Mouse (Mus musculus): ENCODE results near the gene Vav3. TPM values are rescaled to one million over a fixed set of nuclear protein-coding genes. Genes with fewer than 3 reads are reported as not detected.
A peak's percentile ranks its signal among the peaks of the same experiment; 100 is the strongest.

Gene Vav3
- polyA plus RNA-seq, 1 experiment from 2014 or later, result 3.4 TPM

DNA sequence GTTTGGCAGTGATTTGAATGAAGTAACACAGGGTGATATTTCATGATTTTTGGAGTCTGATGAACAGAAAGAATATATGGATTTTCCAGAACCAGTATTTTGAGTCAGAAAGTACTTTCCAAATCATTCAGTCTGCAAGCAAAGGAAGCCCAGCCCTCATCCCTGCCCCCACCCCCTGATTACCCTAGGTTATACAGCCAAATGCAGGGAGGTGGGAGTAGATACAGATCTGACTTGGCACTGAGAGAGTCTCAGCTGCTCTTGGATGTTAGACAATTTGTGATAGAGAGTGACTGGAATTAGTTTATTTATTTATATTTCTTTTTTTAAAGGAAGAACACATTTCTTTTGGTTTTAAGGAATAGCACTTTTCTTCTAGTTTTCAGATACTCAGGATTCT, 18.2 kb upstream of the Vav3 start:
- no peak for ATAC-seq (ENCODE audit: insufficient read depth)
- H3K27me3 ChIP-seq, result no peaks in the 10 kb centered on the region
- no peak overlapping the region for H3K4me3 ChIP-seq (replicated peaks)
- H3K4me1 ChIP-seq (replicated peaks), result no peaks in the 10 kb centered on the region
- no peak overlapping the region for H3K4me2 ChIP-seq
- H3K36me3 ChIP-seq (replicated peaks), result no peaks in the 10 kb centered on the region
- no peaks in the 10 kb centered on the region for H3K9me3 ChIP-seq (replicated peaks)
- H3K9ac ChIP-seq, result no peak overlapping the region
- no peak overlapping the region for H3K27ac ChIP-seq (replicated peaks)

DNA sequence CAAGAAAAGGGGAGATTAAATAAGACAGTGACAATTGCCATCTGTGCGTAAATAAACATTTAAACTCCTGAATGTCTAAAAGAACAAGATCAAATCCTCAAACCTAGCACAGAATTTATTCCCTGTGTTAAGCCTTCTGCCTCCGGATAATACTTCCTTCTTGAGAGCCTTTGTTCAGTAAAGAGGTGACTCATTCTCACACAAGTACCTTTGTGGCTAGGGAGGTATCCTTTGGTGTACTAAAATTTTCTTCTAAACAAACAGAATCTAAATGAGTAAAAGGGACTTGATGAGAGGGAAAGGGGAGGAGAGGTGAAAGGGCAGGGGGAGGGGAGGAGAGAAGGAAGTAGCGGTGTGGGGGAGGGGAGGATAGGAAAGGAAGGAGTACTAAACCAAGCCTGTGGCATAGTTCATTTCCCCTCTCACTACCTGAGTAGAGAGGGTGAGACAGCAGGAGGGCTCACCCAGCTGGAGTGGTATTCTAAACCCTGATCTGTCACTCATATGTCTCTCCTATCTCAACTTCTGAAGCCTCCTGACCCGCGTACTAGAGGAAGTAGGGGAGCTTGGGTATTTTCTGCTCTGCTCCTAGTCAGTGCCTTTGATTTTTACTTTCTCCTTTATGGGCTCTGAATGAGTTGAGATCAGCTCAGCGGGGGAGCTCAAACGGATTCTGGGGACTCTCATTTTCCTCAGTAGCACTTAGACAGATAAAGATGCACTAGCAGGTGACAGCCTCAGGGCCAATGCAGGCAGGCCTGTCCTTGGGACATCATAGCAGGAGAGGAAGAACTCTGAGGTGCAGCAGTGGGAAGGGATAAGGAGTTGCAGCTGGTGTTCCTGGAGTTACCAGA, 16.8 kb upstream of the Vav3 start:
- no peak overlapping the region for H3K9ac ChIP-seq
- ATAC-seq (ENCODE audit: insufficient read depth), result no peak
- no peaks in the 10 kb centered on the region for H3K4me1 ChIP-seq (replicated peaks)
- no peaks in the 10 kb centered on the region for H3K9me3 ChIP-seq (replicated peaks)
- H3K27me3 ChIP-seq, result no peaks in the 10 kb centered on the region
- H3K36me3 ChIP-seq (replicated peaks), result no peaks in the 10 kb centered on the region
- no peak overlapping the region for H3K4me2 ChIP-seq
- H3K27ac ChIP-seq (replicated peaks), result no peak overlapping the region
- no peak overlapping the region for H3K4me3 ChIP-seq (replicated peaks)
- 28% methylated on average over 7 of the region's 7 CpGs for WGBS (ENCODE audit: insufficient replicate concordance)

DNA sequence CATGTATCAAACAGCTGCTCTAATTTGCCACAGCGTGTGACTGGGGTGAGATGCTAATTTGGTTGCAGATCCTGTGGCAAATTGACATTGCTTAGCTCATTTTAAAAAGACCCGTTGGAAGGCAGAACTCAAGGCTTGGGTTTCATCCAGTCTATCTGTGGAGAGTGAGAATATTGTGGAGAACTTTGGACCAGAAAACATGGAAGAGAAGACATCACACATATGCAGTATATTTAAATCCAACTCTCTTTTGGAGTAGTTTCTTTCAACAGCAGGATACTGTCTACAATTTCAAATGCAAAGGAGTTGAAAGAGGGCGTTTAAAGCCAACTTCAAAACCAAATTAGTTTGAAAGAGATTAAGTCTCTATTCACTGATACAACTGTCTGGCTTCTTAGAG, 13.3 kb upstream of the Vav3 start:
- no peak overlapping the region for H3K4me2 ChIP-seq
- H3K9me3 ChIP-seq (replicated peaks), result no peaks in the 10 kb centered on the region
- no peaks in the 10 kb centered on the region for H3K27me3 ChIP-seq
- 45% methylated on average over 3 of the region's 3 CpGs for WGBS (ENCODE audit: insufficient replicate concordance)
- H3K9ac ChIP-seq, result no peak overlapping the region
- no peak overlapping the region for H3K4me3 ChIP-seq (replicated peaks)
- H3K36me3 ChIP-seq (replicated peaks), result no peaks in the 10 kb centered on the region
- no peak for ATAC-seq (ENCODE audit: insufficient read depth)
- H3K27ac ChIP-seq (replicated peaks), result no peak overlapping the region
- no peaks in the 10 kb centered on the region for H3K4me1 ChIP-seq (replicated peaks)

DNA sequence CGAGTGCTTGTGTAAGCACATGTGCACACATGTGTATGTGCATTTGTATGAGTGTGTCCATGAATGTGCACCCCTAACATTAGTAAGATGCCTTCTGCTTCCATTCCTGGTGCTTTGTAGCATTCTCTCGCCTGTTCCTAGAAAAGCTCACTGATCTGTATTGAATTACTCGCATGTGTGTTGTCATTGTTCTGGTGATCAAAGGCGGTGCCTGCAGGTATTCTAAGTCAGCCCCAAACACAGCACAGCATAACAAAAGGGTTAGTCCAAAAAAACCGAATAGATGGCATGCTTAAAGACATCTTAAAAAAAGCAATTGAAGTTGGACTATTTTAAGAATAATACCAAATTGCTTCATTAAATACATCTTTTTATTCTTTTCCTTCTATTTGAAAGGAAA, 7.7 kb upstream of the Vav3 start:
- ATAC-seq (ENCODE audit: insufficient read depth), result no peak
- H3K36me3 ChIP-seq (replicated peaks), result no peaks in the 10 kb centered on the region
- H3K9me3 ChIP-seq (replicated peaks), result no peaks in the 10 kb centered on the region
- 63% methylated on average over 5 of the region's 5 CpGs for WGBS (ENCODE audit: insufficient replicate concordance)
- no peaks in the 10 kb centered on the region for H3K27me3 ChIP-seq
- no peaks in the 10 kb centered on the region for H3K4me1 ChIP-seq (replicated peaks)
- H3K27ac ChIP-seq (replicated peaks), result no peak overlapping the region
- no peak overlapping the region for H3K4me2 ChIP-seq
- no peak overlapping the region for H3K9ac ChIP-seq
- H3K4me3 ChIP-seq (replicated peaks), result no peak overlapping the region

DNA sequence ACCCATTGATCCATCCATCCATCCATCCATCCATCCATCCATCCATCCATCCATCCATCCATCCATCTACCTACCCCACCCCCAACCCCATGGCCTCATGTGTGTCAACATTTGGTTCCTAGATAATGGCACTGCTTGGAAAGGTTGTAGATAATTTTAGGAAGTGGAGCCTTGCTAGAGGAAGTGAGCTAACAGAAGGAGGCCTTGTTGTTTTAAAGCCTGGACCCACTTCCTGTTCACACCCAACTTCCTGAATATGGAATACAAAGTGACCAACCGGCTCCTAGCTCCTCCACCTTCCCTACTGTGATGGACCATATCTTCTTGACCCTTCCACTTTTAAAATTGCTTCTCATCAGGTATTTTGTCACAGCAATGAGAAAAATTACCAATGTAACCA, 5.0 kb upstream of the Vav3 start:
- no peak overlapping the region for H3K27ac ChIP-seq (replicated peaks)
- no peak overlapping the region for H3K4me3 ChIP-seq (replicated peaks)
- H3K36me3 ChIP-seq (replicated peaks), result no peaks in the 10 kb centered on the region
- H3K4me1 ChIP-seq (replicated peaks), result peaks cover 8% of the 10 kb centered on the region; the same call in 1 of the 2 replicates
- no peak overlapping the region for H3K9ac ChIP-seq
- H3K4me2 ChIP-seq, result no peak overlapping the region
- peaks cover 17% of the 10 kb centered on the region for H3K27me3 ChIP-seq
- H3K9me3 ChIP-seq (replicated peaks), result no peaks in the 10 kb centered on the region
- WGBS (ENCODE audit: insufficient replicate concordance), result 30% methylated on average over 1 of the region's 1 CpGs
- no peak for ATAC-seq (ENCODE audit: insufficient read depth)

DNA sequence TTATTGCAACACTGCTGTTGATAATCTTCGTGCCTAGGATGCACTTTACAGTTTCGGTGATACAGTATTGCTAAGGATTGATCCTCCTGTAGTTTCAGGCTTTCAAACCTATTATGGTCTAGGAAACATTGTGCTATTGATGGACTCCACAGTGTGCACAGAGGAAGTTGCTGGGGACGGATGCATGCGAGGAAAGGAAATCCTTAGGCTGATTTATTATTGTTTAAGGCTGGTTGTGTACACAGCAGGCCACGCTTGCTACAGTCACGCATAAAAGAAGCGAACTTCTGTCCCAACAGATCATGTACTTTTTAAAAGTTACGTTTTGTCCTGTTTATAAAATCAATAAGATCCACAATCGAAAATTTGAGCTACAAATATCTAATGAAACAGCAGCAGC, 1.2 kb upstream of the Vav3 start:
- no peak for ATAC-seq (ENCODE audit: insufficient read depth)
- Histone ChIP-seq H3K9ac (no peak overlapping the region), H3K36me3 (replicated peaks) (no peaks in the 10 kb centered on the region), H3K9me3 (replicated peaks) (no peaks in the 10 kb centered on the region), H3K4me3 (replicated peaks) (no peak overlapping the region), H3K27ac (replicated peaks) (no peak overlapping the region), H3K4me1 (replicated peaks) (peaks cover 13% of the 10 kb centered on the region), H3K4me2 (no peak overlapping the region), H3K27me3 (peaks cover 44% of the 10 kb centered on the region)
- WGBS (ENCODE audit: insufficient replicate concordance), result 39% methylated on average over 9 of the region's 9 CpGs

DNA sequence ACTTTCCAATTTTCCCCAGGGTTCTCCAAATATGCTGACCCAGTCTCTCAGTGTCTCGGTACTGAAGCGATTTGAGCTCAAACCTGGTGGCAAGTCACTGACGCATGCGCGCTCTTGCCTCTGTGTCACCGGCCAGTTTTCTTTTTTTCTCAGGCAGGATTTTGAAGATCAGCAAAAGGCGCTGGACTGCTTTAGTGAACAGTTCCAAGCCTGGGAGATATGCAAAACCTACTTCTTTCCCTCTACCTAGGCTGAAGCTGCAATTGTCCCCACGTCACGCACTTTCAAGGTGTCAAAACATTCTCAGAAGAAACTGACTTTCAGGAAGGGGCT, 546 bp upstream of the Vav3 start:
- under 1% methylated on average over 9 of the region's 9 CpGs for WGBS (ENCODE audit: insufficient replicate concordance)
- peaks cover 44% of the 10 kb centered on the region for H3K27me3 ChIP-seq
- ATAC-seq (ENCODE audit: insufficient read depth), result no peak
- H3K27ac ChIP-seq (replicated peaks), result 0 out of 2 replicates have a peak overlapping the region, but pooled peaks have one; percentile 71
- H3K9ac ChIP-seq, result no peak overlapping the region
- peak overlapping the region; percentile 75 for H3K4me2 ChIP-seq
- peaks cover 13% of the 10 kb centered on the region for H3K4me1 ChIP-seq (replicated peaks)
- peak overlapping the region; percentile 58 for H3K4me3 ChIP-seq (replicated peaks)
- no peaks in the 10 kb centered on the region for H3K36me3 ChIP-seq (replicated peaks)
- no peaks in the 10 kb centered on the region for H3K9me3 ChIP-seq (replicated peaks)

DNA sequence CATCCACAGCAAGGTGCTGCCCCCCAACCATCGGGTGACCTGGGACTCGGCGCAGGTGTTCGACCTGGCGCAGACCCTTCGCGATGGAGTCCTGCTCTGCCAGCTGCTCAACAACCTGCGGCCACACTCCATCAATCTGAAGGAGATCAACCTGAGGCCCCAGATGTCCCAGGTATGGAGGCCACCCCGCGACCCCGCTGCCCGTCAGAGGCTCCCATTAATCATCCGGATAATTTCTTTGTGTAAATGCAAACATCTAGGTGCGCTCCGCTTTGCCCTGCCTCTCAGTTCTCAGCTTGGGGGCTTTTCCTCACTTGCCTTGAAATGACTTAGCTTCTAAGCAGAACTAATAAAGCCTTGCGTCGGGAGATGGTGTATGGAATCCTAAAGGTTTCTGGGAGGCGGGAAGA, 623 bp downstream of the Vav3 start:
- Histone ChIP-seq H3K4me3 (replicated peaks) (peak overlapping the region; percentile 58), H3K36me3 (replicated peaks) (no peaks in the 10 kb centered on the region), H3K4me2 (peak overlapping the region; percentile 75), H3K4me1 (replicated peaks) (peaks cover 13% of the 10 kb centered on the region), H3K9ac (0 out of 2 replicates have a peak overlapping the region, but pooled peaks have one; percentile 35), H3K27ac (replicated peaks) (peak overlapping the region; percentile 71), H3K27me3 (peaks cover 44% of the 10 kb centered on the region), H3K9me3 (replicated peaks) (no peaks in the 10 kb centered on the region)
- under 1% methylated on average over 18 of the region's 18 CpGs for WGBS (ENCODE audit: insufficient replicate concordance)
- ATAC-seq (ENCODE audit: insufficient read depth), result no peak

DNA sequence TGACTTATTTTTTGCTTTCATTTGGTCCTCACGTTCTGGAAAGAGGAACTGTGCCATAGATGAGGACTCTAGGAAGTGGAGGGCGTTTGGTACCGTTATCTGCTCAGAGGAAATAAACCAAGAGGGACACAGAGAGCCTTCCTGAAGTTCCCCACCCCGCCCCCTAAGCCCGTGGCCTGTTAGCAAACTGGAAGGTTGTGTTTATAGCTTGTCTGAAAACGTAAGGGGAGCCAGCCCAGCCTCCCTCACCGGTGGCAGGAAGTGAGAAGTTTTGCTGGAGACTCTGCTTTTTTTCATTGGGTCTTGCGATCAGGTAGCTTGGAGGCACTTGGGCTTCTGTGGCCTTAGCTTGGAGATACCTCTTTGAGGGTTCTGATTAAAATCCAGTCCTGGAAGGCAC, 1.2 kb downstream of the Vav3 start:
- Histone ChIP-seq H3K4me3 (replicated peaks) (peak overlapping the region; percentile 58), H3K27ac (replicated peaks) (peak overlapping the region; percentile 71), H3K9me3 (replicated peaks) (no peaks in the 10 kb centered on the region), H3K9ac (no peak overlapping the region), H3K4me2 (peak overlapping the region; percentile 75), H3K36me3 (replicated peaks) (no peaks in the 10 kb centered on the region), H3K27me3 (peaks cover 44% of the 10 kb centered on the region), H3K4me1 (replicated peaks) (peaks cover 13% of the 10 kb centered on the region)
- ATAC-seq (ENCODE audit: insufficient read depth), result no peak; the same call in 1 of the 2 replicates
- 1% methylated on average over 8 of the region's 8 CpGs for WGBS (ENCODE audit: insufficient replicate concordance)

DNA sequence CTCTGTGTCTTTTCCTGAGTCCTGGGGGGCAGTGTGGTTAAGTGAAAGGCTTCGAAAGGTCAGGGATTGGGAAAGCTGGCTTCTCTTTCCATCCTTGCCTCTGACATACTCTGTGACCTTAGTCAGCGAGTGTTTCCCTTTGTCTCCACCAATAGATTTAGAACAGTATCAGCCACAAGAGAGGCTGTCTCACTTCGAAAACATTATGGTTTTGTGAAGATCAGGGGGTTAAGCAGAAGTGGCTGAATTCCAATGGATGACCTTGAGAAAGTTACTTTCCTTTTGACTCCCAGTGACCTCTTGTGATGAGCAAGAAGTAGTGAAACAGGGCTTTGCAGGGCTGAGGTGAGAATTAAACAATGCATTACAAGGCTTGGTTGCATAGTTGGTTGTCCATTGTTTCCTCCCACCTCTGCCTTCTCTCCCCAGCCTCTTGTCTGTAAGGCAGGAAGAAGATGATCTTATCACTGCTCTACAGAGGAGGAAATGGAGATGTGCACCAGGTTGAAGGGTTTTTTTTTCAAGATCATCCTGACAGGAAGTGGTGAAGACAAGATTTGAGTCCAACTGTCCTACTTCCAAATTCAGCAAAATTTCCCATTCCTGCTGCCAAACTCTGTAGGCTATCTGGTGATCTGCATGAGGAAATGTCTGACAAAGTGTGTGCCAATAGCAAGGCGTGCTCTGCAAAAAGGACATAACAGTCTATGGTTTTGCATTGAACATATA, 11.7 kb downstream of the Vav3 start:
- 41% methylated on average over 4 of the region's 4 CpGs for WGBS (ENCODE audit: insufficient replicate concordance)
- no peak for ATAC-seq (ENCODE audit: insufficient read depth)

DNA sequence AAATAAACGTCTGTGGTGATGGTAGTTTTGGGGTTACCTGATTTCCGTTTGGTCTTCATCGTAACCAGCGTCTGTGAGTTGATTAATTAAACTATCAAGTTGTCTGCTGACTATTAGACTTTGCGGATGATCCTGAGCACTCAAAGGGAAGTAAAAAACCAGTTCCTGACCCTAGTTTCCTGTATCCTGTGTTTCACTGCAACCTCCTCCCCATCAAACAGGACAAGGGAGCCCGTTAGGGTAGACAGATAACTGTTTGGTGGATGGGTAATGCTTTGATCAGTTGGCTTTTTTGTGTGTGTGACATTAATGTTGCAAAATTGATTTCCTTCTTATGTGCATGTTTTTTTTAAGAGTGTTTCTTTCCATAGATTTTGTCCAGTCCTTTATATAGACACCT, 12.2 kb downstream of the Vav3 start:
- H3K36me3 ChIP-seq (replicated peaks), result no peaks in the 10 kb centered on the region
- H3K9ac ChIP-seq, result no peak overlapping the region
- H3K4me2 ChIP-seq, result no peak overlapping the region
- no peak overlapping the region for H3K4me3 ChIP-seq (replicated peaks)
- H3K9me3 ChIP-seq (replicated peaks), result no peaks in the 10 kb centered on the region
- H3K4me1 ChIP-seq (replicated peaks), result 0 out of 2 replicates have a peak, but pooled peaks cover 6% of the 10 kb centered on the region
- ATAC-seq (ENCODE audit: insufficient read depth), result no peak
- WGBS (ENCODE audit: insufficient replicate concordance), result 24% methylated on average over 6 of the region's 6 CpGs
- H3K27ac ChIP-seq (replicated peaks), result no peak overlapping the region
- H3K27me3 ChIP-seq, result no peaks in the 10 kb centered on the region

More for the DNA sequence above, 11.7 kb downstream of the Vav3 start:
- H3K4me1 ChIP-seq (replicated peaks), result 0 out of 2 replicates have a peak, but pooled peaks cover 6% of the 10 kb centered on the region
- no peaks in the 10 kb centered on the region for H3K36me3 ChIP-seq (replicated peaks)
- H3K4me2 ChIP-seq, result no peak overlapping the region
- H3K9ac ChIP-seq, result no peak overlapping the region
- no peak overlapping the region for H3K4me3 ChIP-seq (replicated peaks)
- H3K27me3 ChIP-seq, result no peaks in the 10 kb centered on the region
- H3K9me3 ChIP-seq (replicated peaks), result no peaks in the 10 kb centered on the region
- no peak overlapping the region for H3K27ac ChIP-seq (replicated peaks)
